In genomic region chr14:48138138-48138537, GRCm38 (mm10) we compare ENCODE assay signal across 9 mouse cellular contexts. TPM values are rescaled to one million over a fixed set of nuclear protein-coding genes. Genes with fewer than 3 reads are reported as not detected.
DNase-seq lines count a peak whose midpoint lies in the region; ATAC-seq and TF ChIP-seq lines count a peak whose summit lies in the region.
"Had no signal": no experiment of that assay in that cellular context is flagged by ENCODE, and none has a peak within 500 bp of the region (broad histone marks: within the 10 kb centered on the region; RNA-seq: fewer than 3 reads in every experiment).

No protein-coding gene starts in this region.

- TF ChIP-seq RAD21 in CH12.LX (IDR thresholded peaks at IDR 0.05; ENCODE audit: low read depth, low read length), result peak; percentile 37

- H3K4me2 ChIP-seq in heart, embryonic 15.5 days, result no peak overlapping the region
- H3K4me2 ChIP-seq in CH12.LX (ENCODE audit: insufficient read depth, low read depth, poor library complexity, severe bottlenecking), result no peak overlapping the region
- H3K4me2 ChIP-seq in kidney, postnatal 0 days (ENCODE audit: low read length), result no peak overlapping the region
- H3K4me2 ChIP-seq: neural tube, embryonic 12.5 days had no signal

- H3K79me2 ChIP-seq in CH12.LX (replicated peaks; ENCODE audit: control insufficient read depth, extremely low read depth, insufficient read depth, poor library complexity, severe bottlenecking), result no peaks in the 10 kb centered on the region

- TF ChIP-seq POLR2A in CH12.LX (IDR thresholded peaks at IDR 0.05; ENCODE audit: low read depth, low read length), result no peak

- peaks cover 44% of the 10 kb centered on the region for H3K27me3 ChIP-seq in heart, embryonic 15.5 days
- H3K27me3 ChIP-seq in heart, embryonic 10.5 days (ENCODE audit: insufficient read depth, poor library complexity, severe bottlenecking), result peaks cover 47% of the 10 kb centered on the region
- H3K27me3 ChIP-seq in CH12.LX (replicated peaks), result no peaks in the 10 kb centered on the region
- H3K27me3 ChIP-seq in kidney, postnatal 0 days (ENCODE audit: insufficient read depth, low read length), result no peaks in the 10 kb centered on the region
- H3K27me3 ChIP-seq: neural tube, embryonic 12.5 days had no signal

- 42% methylated on average over 8 of the region's 8 CpGs for WGBS in heart, embryonic 15.5 days
- WGBS in heart, embryonic 10.5 days, result 44% methylated on average over 8 of the region's 8 CpGs
- WGBS in kidney, postnatal 0 days, result 41% methylated on average over 8 of the region's 8 CpGs

- no peak overlapping the region for H3K4me3 ChIP-seq in heart, embryonic 15.5 days
- H3K4me3 ChIP-seq in heart, embryonic 10.5 days, result no peak overlapping the region
- H3K4me3 ChIP-seq in CH12.LX (replicated peaks in 1 of 3; ENCODE audit: low read depth in 2 of 3, low read length in 2 of 3, poor library complexity in 1 of 3), result no peak overlapping the region
- no peak overlapping the region for H3K4me3 ChIP-seq in kidney, postnatal 0 days (replicated peaks; ENCODE audit: low read depth, low read length)
- H3K4me3 ChIP-seq: neural tube, embryonic 12.5 days had no signal

- peak; percentile 20 to 67; a peak in 3 of 4 replicates for TF ChIP-seq CTCF in CH12.LX (conservative IDR thresholded peaks at IDR 0.05 in 1 of 2, IDR thresholded peaks at IDR 0.05 in 1 of 2; ENCODE audit: low read depth in 2 of 2, low read length in 2 of 2)
- peak; percentile 87 for TF ChIP-seq CTCF in kidney, postnatal 0 days (IDR thresholded peaks at IDR 0.05; ENCODE audit: low read depth)

- no peak overlapping the region for H3K27ac ChIP-seq in heart, embryonic 15.5 days
- no peak overlapping the region for H3K27ac ChIP-seq in heart, embryonic 10.5 days
- H3K27ac ChIP-seq in CH12.LX (ENCODE audit: insufficient read depth, low read depth), result no peak overlapping the region
- H3K27ac ChIP-seq in kidney, postnatal 0 days, result 0 out of 2 replicates have a peak overlapping the region, but pooled peaks have one; percentile 19
- H3K27ac ChIP-seq: neural tube, embryonic 12.5 days had no signal

- H3K9me3 ChIP-seq in heart, embryonic 15.5 days (replicated peaks), result no peaks in the 10 kb centered on the region
- no peaks in the 10 kb centered on the region for H3K9me3 ChIP-seq in heart, embryonic 10.5 days
- no peaks in the 10 kb centered on the region for H3K9me3 ChIP-seq in CH12.LX (replicated peaks; ENCODE audit: low read length)
- no peaks in the 10 kb centered on the region for H3K9me3 ChIP-seq in kidney, postnatal 0 days (replicated peaks; ENCODE audit: low read length)
- H3K9me3 ChIP-seq: neural tube, embryonic 12.5 days had no signal

- peaks cover 26% of the 10 kb centered on the region for H3K4me1 ChIP-seq in heart, embryonic 15.5 days (replicated peaks)
- H3K4me1 ChIP-seq in heart, embryonic 10.5 days, result peaks cover 45% of the 10 kb centered on the region
- H3K4me1 ChIP-seq in CH12.LX (ENCODE audit: control insufficient read depth in 1 of 2, insufficient read depth in 2 of 2), result peaks cover 1 to 2% of the 10 kb centered on the region in 2 experiments; a peak in 2 of 4 replicates
- peaks cover 25% of the 10 kb centered on the region for H3K4me1 ChIP-seq in kidney, postnatal 0 days (replicated peaks; ENCODE audit: insufficient read depth, low read length)

- no peak for DNase-seq in heart, embryonic 10.5 days (ENCODE audit: low spot score)
- peak; percentile 40 for DNase-seq in CH12.LX (ENCODE audit: extremely low read depth)
- DNase-seq in cerebellum, adult 9-10 months, result peak; percentile 72
- peak; percentile 84 for DNase-seq in kidney, postnatal 0 days (ENCODE audit: low spot score)
- DNase-seq in thymus, postnatal 4 days, result peak; percentile 38
- no peak for DNase-seq in spleen, postnatal 36 days (ENCODE audit: low spot score in 2 of 2)
- no peak for DNase-seq in adrenal gland, postnatal 4 days (ENCODE audit: low spot score in 2 of 2)

- ATAC-seq in heart, embryonic 15.5 days (replicated peaks; ENCODE audit: insufficient number of reproducible peaks, insufficient read depth, low FRiP score, low read depth), result 0 out of 2 replicates have a peak, but pooled peaks have one; percentile 51
- no peak for ATAC-seq in kidney, postnatal 0 days (replicated peaks; ENCODE audit: low FRiP score, low read depth)

- dilution Hi-C loops in CH12.LX (cut with MboI; ENCODE audit: extremely low pct_ligation_motif_present, extremely low pct_unique_long_range_greater_than_20kb, low sequenced_read_pairs), result no loop called here

- TF ChIP-seq EP300 in CH12.LX (IDR thresholded peaks at IDR 0.05; ENCODE audit: low read length), result no peak

- in situ Hi-C loops in CH12.LX (cut with MboI; ENCODE audit: low pct_ligation_motif_present, low pct_unique_long_range_greater_than_20kb, low sequenced_read_pairs), result loop anchor here (25.0 kb wide), 2 partner anchors 376 to 551 kb away; no protein-coding TSS in a partner anchor

- H3K36me3 ChIP-seq in heart, embryonic 15.5 days, result no peaks in the 10 kb centered on the region
- no peaks in the 10 kb centered on the region for H3K36me3 ChIP-seq in heart, embryonic 10.5 days
- H3K36me3 ChIP-seq in CH12.LX (replicated peaks in 1 of 2; ENCODE audit: control insufficient read depth in 1 of 2, insufficient read depth in 1 of 2, low read length in 1 of 2), result no peaks in the 10 kb centered on the region
- no peaks in the 10 kb centered on the region for H3K36me3 ChIP-seq in kidney, postnatal 0 days (ENCODE audit: insufficient read depth, low read length)
- H3K36me3 ChIP-seq: neural tube, embryonic 12.5 days had no signal

- H3K9ac ChIP-seq in heart, embryonic 15.5 days, result no peak overlapping the region
- no peak overlapping the region for H3K9ac ChIP-seq in CH12.LX (ENCODE audit: insufficient read depth, low read depth)
- no peak overlapping the region for H3K9ac ChIP-seq in kidney, postnatal 0 days (ENCODE audit: low read depth, low read length)
- H3K9ac ChIP-seq: neural tube, embryonic 12.5 days had no signal

TF ChIP-seq in CH12.LX, 34 proteins besides CTCF, POLR2A, EP300 and RAD21:
- TF ChIP-seq SMC3 (IDR thresholded peaks at IDR 0.05; ENCODE audit: low read depth, low read length) (peak; percentile 70), ETS1 (conservative IDR thresholded peaks at IDR 0.05; ENCODE audit: low read depth, low read length) (no peak)
TF ChIP-seq in CH12.LX: peak in this region for 1.

RNA-seq across cellular contexts. Expression of gene Peli2, which starts 17.5 kb away (rescaled TPM):
- 2.3 and 5.1 TPM in 2 replicates for polyA plus RNA-seq in heart, embryonic 15.5 days (2015; fragmentation: Nextera tagmentation; extraction: Ambion mirVana)
- 3.1 and 5.0 TPM in 2 replicates for polyA plus RNA-seq in heart, embryonic 10.5 days (2016; fragmentation: Nextera tagmentation; extraction: Ambion mirVana)
- not detected in 2 replicates for total RNA-seq in CH12.LX (2012; rRNA removed)
- not detected in 2 replicates for total RNA-seq in CH12.LX (2014; rRNA removed)
- polyA plus RNA-seq in CH12.LX (2012; ENCODE audit: insufficient read length, low read depth), result 0.26 TPM in 1 of 2 replicates, not detected in the other
- polyA plus RNA-seq in kidney, postnatal 0 days (2015; fragmentation: Nextera tagmentation; extraction: Ambion mirVana), result 6.9 and 7.3 TPM in 2 replicates
- 10 to 100 TPM; 22.9 to 25.1 TPM for total RNA-seq in adrenal gland, postnatal 4 days (2021)

Comparison
In these comparisons a context has a peak if more than half of its experiments do, and no peak if none do; other contexts are left out.
1. DNase-seq: peak in CH12.LX (single experiment), cerebellum, adult 9-10 months (single experiment), kidney, postnatal 0 days (single experiment) and thymus, postnatal 4 days (single experiment); none in heart, embryonic 10.5 days (single experiment), spleen, postnatal 36 days (0 of 2) and adrenal gland, postnatal 4 days (0 of 2).